Mouse (Mus musculus) ovary, adult 18-20 months (tissue): ENCODE data around the gene Swsap1.
A peak's percentile ranks its signal among the peaks of the same experiment; 100 is the strongest.

ENCODE experiments used
- DNase-seq: peaks from one replicate; pipeline ENCODE4 v3.0.0; 2022; ENCODE audit warnings: low spot score, mixed read lengths

Gene Swsap1

DNA sequence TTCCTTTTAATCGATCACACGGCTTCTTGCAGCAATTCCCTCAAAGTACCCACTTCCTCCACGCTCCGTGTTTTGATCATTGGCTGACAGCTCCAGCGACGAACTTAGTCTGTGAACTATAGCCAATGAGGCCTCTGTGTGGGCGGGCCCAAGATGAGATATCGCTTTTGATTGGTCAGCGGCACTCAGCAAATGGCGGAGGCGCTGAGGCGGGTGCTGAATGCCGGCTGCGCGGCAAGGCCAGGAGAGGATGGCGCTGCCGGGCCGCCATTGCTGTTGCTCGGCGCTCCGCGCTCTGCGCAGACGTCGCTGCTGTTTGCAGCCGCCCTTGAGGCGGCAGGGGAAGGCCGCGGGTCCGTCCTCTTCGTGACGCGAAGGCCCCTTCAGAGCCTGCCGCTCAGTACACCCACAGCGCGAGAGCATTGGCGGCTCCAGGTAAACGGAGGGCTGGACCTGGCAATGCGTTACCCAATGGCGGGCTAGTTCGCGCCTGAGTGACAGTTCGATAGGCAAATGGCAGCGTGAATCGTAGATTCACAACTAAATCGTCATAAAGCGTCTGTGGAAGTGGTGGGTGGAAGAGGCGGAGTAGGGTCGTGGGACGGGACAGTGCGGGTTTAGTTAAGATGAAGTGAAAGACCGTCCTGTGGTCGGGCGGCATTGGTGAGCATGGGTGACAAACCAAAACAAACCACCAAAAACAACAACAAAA is at the start of gene Swsap1:
Gene Swsap1 (plus strand): TSS at position 186 of the 712 bp plus-strand sequence.
- DNase-seq = peak; percentile 95

GRCm38 (mm10) chr9:21908216-21908615 is 47.3 kb upstream of the Swsap1 start:
- no peak for DNase-seq

- DNase-seq = no peak
Observed at GRCm38 (mm10) chr9:21909474-21910223, 45.9 kb upstream of the Swsap1 start.

GRCm38 (mm10) chr9:21916851-21917492 is 38.6 kb upstream of the Swsap1 start:
- no peak for DNase-seq

GRCm38 (mm10) chr9:21917493-21918034 is 38.0 kb upstream of the Swsap1 start:
- no peak for DNase-seq

DNA sequence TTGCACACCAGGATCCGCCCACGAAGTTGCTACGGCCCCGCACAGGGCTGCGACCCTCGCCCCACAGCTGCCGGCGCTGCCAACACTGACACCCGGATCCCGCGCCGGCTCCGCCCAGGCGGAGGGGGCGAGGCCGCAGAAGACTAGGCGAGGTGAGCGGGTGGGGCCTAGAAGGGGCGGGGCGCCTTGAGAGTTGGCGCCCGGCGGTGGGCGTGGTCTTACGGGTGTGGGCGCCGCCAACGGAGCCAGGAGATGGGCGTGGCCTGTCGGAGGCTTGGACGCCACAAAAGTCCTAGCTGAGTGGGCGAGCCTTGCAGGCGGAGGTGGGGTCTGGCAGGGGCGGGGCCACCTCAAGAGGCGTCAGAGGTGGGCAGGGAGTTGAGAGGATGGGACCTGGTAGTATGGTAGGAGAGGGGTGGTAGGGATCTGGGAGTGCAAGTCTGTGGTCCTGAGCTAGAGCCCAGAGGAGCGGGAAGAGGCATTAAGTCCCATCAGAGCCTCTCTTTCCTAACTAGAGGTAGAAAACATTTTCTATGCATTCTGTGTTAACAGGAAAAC is 37.4 kb upstream of the Swsap1 start, which contains the start of gene Rab3d:
Gene Rab3d (minus strand): TSS at position 158 of the 558 bp plus-strand sequence.
- peak; percentile 95 for DNase-seq

- DNase-seq = no peak
Observed at GRCm38 (mm10) chr9:21918692-21919384, 36.7 kb upstream of the Swsap1 start.

DNA sequence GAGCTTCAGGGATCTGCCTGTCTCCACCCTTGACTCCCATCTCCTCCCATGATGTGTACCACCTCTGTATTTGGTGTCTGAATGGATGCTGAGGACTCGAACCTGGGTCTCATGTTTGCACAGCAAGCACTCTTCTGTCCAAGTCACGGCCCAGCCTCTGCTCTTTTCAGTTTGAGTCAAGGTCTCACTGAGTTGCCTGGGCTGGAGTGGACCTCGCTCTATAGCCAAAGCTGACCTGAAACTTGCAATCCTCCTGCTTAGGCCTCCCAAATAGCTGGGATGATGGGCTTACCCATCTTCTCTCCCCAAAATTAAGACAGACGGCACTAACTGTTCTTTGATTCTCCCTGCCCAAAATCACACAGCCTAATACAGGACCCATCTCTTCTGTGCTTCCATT is 32.5 kb upstream of the Swsap1 start:
- DNase-seq = no peak

DNA sequence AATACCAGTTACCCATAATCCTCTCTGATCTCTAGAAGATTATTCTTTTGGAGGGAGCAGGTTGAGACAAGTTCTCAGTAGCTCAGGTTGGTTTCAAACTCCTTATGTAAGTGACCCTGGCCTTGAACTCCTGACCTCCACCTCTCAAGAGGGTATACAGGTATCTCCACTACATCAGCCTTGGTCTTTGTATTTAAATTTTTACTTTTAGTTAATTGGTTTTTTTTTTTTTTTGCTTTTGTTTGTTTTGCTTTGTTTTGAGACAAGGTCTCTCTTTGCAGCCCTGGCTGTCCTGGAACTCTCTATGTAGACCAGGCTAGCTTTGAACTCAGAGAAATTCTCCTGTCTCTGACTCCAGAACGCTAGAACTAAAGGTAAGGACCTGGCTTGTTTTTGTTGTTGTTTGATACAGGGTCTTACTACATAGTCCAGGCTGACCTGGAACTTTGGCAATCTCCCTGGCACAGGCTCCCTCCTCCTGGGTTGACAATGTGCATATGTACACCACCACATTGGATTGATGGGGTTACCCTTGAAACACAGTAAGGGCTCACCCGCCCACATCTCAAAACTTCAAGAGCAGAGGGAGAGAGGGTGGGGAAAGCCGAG is 32.0 kb upstream of the Swsap1 start:
- no peak for DNase-seq

- peak; percentile 94 for DNase-seq
Observed at GRCm38 (mm10) chr9:21924099-21924493, 31.5 kb upstream of the Swsap1 start.

DNA sequence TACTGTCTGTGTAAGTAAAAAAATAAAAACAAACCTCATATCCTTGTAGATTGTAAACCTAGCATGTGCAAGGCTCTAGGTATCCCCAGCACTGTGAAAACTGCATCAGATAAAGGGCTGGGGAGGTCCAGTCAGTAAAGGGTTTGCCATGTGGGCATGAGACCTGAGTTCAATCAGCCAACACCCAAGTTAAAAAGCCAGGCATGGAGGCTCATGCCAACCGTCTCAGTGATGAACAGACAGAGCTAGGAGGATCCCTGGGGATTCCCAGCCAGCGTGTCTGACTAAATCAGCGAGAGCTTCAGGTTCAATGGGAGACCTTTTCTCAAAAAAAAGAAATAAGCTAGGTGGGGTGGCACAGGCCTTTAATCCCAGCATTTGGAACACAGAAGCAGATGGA is 30.5 kb upstream of the Swsap1 start:
- DNase-seq = no peak

DNA sequence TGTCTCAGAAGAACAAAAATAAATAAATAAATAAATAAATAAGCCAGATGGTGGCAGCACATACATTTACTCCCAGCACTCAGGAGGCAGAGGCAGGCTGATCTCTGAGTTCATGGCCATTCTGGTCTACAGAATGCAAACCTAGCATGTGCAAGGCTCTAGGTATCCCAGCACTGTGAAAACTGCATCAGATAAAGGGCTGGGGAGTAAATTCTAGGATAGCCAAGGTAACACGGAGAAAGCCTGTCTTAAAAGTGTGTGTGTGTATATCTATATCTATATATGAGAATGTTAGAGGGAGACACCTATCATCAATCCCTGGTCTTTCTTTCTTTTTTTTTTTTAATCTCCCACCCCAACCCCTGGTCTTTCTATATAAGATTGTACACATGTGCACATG is 30.0 kb upstream of the Swsap1 start:
- DNase-seq = no peak

DNA sequence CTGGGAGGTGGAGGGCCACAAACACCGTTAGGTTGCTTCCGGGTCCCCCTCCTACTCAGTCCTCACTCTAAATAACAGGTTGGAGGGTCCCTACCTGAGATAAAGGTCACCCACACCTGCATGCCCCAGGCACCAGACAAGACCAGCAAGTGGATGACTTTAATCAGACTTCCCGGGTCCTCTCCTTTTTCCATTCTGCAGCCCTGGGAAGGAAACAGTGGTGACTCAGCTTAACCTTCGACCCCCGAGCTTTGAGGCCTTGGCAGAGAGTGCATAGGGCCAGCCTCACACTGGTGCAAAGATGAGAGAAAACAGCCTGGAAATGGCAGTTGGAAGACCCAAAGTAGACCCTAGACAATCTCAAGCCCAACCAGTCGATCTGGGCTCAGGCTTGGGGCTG is 29.4 kb upstream of the Swsap1 start:
- peak; percentile 25 for DNase-seq

- DNase-seq = no peak
Observed at GRCm38 (mm10) chr9:21926784-21927183, 28.8 kb upstream of the Swsap1 start.

GRCm38 (mm10) chr9:21927208-21927753 is 28.3 kb upstream of the Swsap1 start, which contains the start of the genes Ccdc159 and Tmem205:
Gene Ccdc159, plus strand, starts transcription at chr9:21927471.
Gene Tmem205, minus strand, starts transcription at chr9:21927556.
- DNase-seq = peak; percentile 97

DNA sequence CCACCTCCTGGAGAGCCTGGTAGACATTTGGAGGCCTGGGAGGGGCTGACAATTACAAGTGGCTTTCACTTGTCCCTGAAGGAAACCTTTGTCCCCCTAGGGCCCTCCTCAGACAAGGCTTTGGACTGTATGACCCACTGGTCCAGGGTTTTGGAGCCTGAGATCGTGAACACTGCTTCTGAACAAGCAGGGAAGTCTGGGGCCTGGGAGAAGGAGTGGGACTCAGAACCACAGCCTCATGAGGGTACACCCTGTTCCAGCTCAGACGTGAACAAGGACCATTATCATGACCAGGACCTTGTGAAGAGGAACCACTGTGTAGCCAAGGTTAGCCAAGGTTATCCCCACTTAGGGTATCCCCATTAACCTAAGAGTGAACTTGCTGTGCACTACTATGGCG is 26.3 kb upstream of the Swsap1 start:
- DNase-seq = no peak

DNA sequence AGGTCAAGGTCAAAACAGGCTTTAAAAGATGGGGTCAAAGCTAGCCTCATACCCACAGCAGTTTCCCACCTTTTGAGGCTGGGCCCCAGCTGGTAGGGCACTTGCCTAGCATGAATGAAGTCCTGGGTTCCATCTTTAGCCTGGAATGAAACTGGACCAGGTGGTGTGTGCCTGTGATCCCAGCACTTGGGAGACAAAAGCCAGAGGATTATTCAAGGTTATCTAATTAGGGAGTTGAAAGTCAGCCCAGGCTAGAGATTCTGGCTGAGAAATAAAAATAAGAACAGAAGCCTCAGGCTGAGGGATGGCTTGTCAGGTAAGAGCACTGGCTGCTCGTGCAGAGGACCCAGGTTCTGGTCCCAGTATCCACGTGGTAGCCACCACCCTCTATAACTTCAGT is 23.5 kb upstream of the Swsap1 start:
- no peak for DNase-seq

GRCm38 (mm10) chr9:21932445-21933137 is 23.0 kb upstream of the Swsap1 start:
- no peak for DNase-seq

GRCm38 (mm10) chr9:21934021-21934420 is 21.5 kb upstream of the Swsap1 start:
- no peak for DNase-seq

GRCm38 (mm10) chr9:21935466-21936131 is 20.0 kb upstream of the Swsap1 start:
- DNase-seq = no peak
